Comparison of ENCODE assay signal across 16 mouse cellular contexts in genomic region chr2:129227709-129228108, GRCm38 (mm10). TPM values are rescaled to one million over a fixed set of nuclear protein-coding genes. Genes with fewer than 3 reads are reported as not detected.
DNase-seq lines count a peak whose midpoint lies in the region; ATAC-seq and TF ChIP-seq lines count a peak whose summit lies in the region.
"Had no signal": no experiment of that assay in that cellular context is flagged by ENCODE, and none has a peak within 500 bp of the region (broad histone marks: within the 10 kb centered on the region; RNA-seq: fewer than 3 reads in every experiment).

No protein-coding gene starts in this region.

- ATAC-seq in lung, embryonic 15.5 days (ENCODE audit: borderline replicate concordance, extremely low read depth, low FRiP score, low TSS enrichment): peak; percentile 68; the same call in 1 of the 2 replicates
- no peak for ATAC-seq in lung, postnatal 0 days
- peak; percentile 84 for ATAC-seq in liver, embryonic 14.5 days (ENCODE audit: insufficient read depth)
- ATAC-seq in stomach, embryonic 16.5 days (ENCODE audit: insufficient read depth, low FRiP score): peak; percentile 74
- ATAC-seq: forebrain, embryonic 16.5 days had no signal

- H3K36me3 ChIP-seq in lung, embryonic 15.5 days: no peaks in the 10 kb centered on the region
- H3K36me3 ChIP-seq in lung, postnatal 0 days (ENCODE audit: insufficient read depth, low read length): no peaks in the 10 kb centered on the region
- no peaks in the 10 kb centered on the region for H3K36me3 ChIP-seq in liver, embryonic 14.5 days (replicated peaks; ENCODE audit: control insufficient read depth, insufficient read depth, low read depth)
- no peaks in the 10 kb centered on the region for H3K36me3 ChIP-seq in stomach, embryonic 16.5 days (ENCODE audit: control insufficient read depth, insufficient read depth, low read length)

- no peak overlapping the region for H3K4me3 ChIP-seq in lung, embryonic 15.5 days
- H3K4me3 ChIP-seq in lung, postnatal 0 days (ENCODE audit: low read depth, low read length): no peak overlapping the region
- peak overlapping the region; percentile 25 to 44; a peak in 3 of 4 replicates for H3K4me3 ChIP-seq in liver, embryonic 14.5 days (ENCODE audit: insufficient read depth in 1 of 2, low read depth in 2 of 2, low read length in 2 of 2)
- no peak overlapping the region for H3K4me3 ChIP-seq in stomach, embryonic 16.5 days (replicated peaks; ENCODE audit: low read length)

- TF ChIP-seq CTCF in lung, postnatal 0 days (IDR thresholded peaks at IDR 0.05): no peak
- TF ChIP-seq CTCF in liver, embryonic 14.5 days (IDR thresholded peaks at IDR 0.05; ENCODE audit: low read depth): peak; percentile 71

- no peaks in the 10 kb centered on the region for H3K9me3 ChIP-seq in lung, embryonic 15.5 days
- H3K9me3 ChIP-seq in lung, postnatal 0 days (ENCODE audit: low read length): no peaks in the 10 kb centered on the region
- H3K9me3 ChIP-seq in liver, embryonic 14.5 days (ENCODE audit: control insufficient read depth, low read length): no peaks in the 10 kb centered on the region
- no peaks in the 10 kb centered on the region for H3K9me3 ChIP-seq in stomach, embryonic 16.5 days (replicated peaks; ENCODE audit: control insufficient read depth, low read length)

- DNase-seq in lung, postnatal 0 days (ENCODE audit: low spot score): no peak
- DNase-seq in c-Kit-positive CD71-positive TER-119-positive erythroid progenitor cells, embryonic 14.5 days (ENCODE audit: low spot score): peak; percentile 89
- peak; percentile 90 to 91 (median 91) for DNase-seq in liver, embryonic 14.5 days (ENCODE audit: low read depth in 3 of 3, low spot score in 3 of 3)
- DNase-seq in Muller cell, postnatal 12 days (ENCODE audit: inconsistent ontology term): no peak
- no peak for DNase-seq in left cerebral cortex, adult 9 months (ENCODE audit: low spot score in 2 of 2)
- DNase-seq: adrenal gland, postnatal 10 days; cerebellum, adult 8-10 months; kidney, postnatal 10 days; layer of hippocampus, postnatal 36 days; midbrain, embryonic 14.5 days; right cerebral cortex, postnatal 14 days; thymus, postnatal 25 days had no signal

- H3K27me3 ChIP-seq in lung, embryonic 15.5 days: no peaks in the 10 kb centered on the region
- H3K27me3 ChIP-seq in lung, postnatal 0 days (replicated peaks; ENCODE audit: insufficient read depth, low read length): no peaks in the 10 kb centered on the region
- no peaks in the 10 kb centered on the region for H3K27me3 ChIP-seq in liver, embryonic 14.5 days (ENCODE audit: control insufficient read depth, insufficient read depth, low read length)
- no peaks in the 10 kb centered on the region for H3K27me3 ChIP-seq in stomach, embryonic 16.5 days (ENCODE audit: control insufficient read depth, insufficient read depth, low read length)

- no peak overlapping the region for H3K27ac ChIP-seq in lung, embryonic 15.5 days
- no peak overlapping the region for H3K27ac ChIP-seq in lung, postnatal 0 days (ENCODE audit: low read length)
- H3K27ac ChIP-seq in liver, embryonic 14.5 days: peak overlapping the region; percentile 95
- no peak overlapping the region for H3K27ac ChIP-seq in stomach, embryonic 16.5 days (ENCODE audit: low read length)
- H3K27ac ChIP-seq: hindbrain, embryonic 14.5 days had no signal

- no peak overlapping the region for H3K4me2 ChIP-seq in lung, embryonic 15.5 days
- no peak overlapping the region for H3K4me2 ChIP-seq in lung, postnatal 0 days (replicated peaks; ENCODE audit: low read depth, low read length)
- peak overlapping the region; percentile 72 for H3K4me2 ChIP-seq in liver, embryonic 14.5 days (ENCODE audit: low read depth)
- no peak overlapping the region for H3K4me2 ChIP-seq in stomach, embryonic 16.5 days (ENCODE audit: low read depth, low read length)
- H3K4me2 ChIP-seq: hindbrain, embryonic 14.5 days had no signal

- TF ChIP-seq EP300 in lung, postnatal 0 days (IDR thresholded peaks at IDR 0.05): no peak
- peak; percentile 97 for TF ChIP-seq EP300 in liver, embryonic 14.5 days (IDR thresholded peaks at IDR 0.05; ENCODE audit: low read depth)

- no peak overlapping the region for H3K9ac ChIP-seq in lung, embryonic 15.5 days
- H3K9ac ChIP-seq in lung, postnatal 0 days (replicated peaks; ENCODE audit: low read depth): no peak overlapping the region
- H3K9ac ChIP-seq in liver, embryonic 14.5 days (replicated peaks): peak overlapping the region; percentile 77
- H3K9ac ChIP-seq in stomach, embryonic 16.5 days (ENCODE audit: low read length): no peak overlapping the region
- H3K9ac ChIP-seq: hindbrain, embryonic 14.5 days had no signal

- WGBS in lung, embryonic 15.5 days: 79% methylated on average over 5 of the region's 7 CpGs
- WGBS in lung, postnatal 0 days: 74% methylated on average over 6 of the region's 7 CpGs
- WGBS in liver, embryonic 14.5 days (ENCODE audit: insufficient replicate concordance): 15% methylated on average over 6 of the region's 7 CpGs
- WGBS in stomach, embryonic 16.5 days: 68% methylated on average over 6 of the region's 7 CpGs

- no peaks in the 10 kb centered on the region for H3K4me1 ChIP-seq in lung, embryonic 15.5 days
- H3K4me1 ChIP-seq in lung, postnatal 0 days (ENCODE audit: insufficient read depth, low read depth, low read length): no peaks in the 10 kb centered on the region
- peaks cover 76 to 82% of the 10 kb centered on the region in 2 experiments for H3K4me1 ChIP-seq in liver, embryonic 14.5 days (replicated peaks; ENCODE audit: control insufficient read depth in 2 of 2, insufficient read depth in 2 of 2, low read length in 1 of 2)
- H3K4me1 ChIP-seq in stomach, embryonic 16.5 days (ENCODE audit: control insufficient read depth, insufficient read depth, low read length): no peaks in the 10 kb centered on the region

RNA-seq across cellular contexts. Expression of gene Slc20a1, which starts 29.1 kb away (rescaled TPM):
- 24.5 and 27.2 TPM in 2 replicates for polyA plus RNA-seq in lung, embryonic 15.5 days (2015; fragmentation: Nextera tagmentation; extraction: Ambion mirVana)
- polyA plus RNA-seq in lung, postnatal 0 days (2015; fragmentation: Nextera tagmentation; extraction: Ambion mirVana): 10.0 and 10.5 TPM in 2 replicates
- 37.7 and 50.7 TPM in 2 replicates for polyA plus RNA-seq in liver, embryonic 14.5 days (2012; rRNA removed)
- 42.7 and 49.2 TPM in 2 replicates for polyA plus RNA-seq in liver, embryonic 14.5 days (2014; fragmentation: Nextera tagmentation; extraction: Ambion mirVana)
- polyA plus RNA-seq in stomach, embryonic 16.5 days (2015; fragmentation: Nextera tagmentation; extraction: Ambion mirVana): 24.8 and 25.9 TPM in 2 replicates

Comparison
In these comparisons a context has a peak if more than half of its experiments do, and no peak if none do; other contexts are left out.
1. H3K4me3 ChIP-seq: peak in liver, embryonic 14.5 days (2 of 2); none in lung, embryonic 15.5 days (single experiment), lung, postnatal 0 days (single experiment) and stomach, embryonic 16.5 days (single experiment).
2. DNase-seq: peak in c-Kit-positive CD71-positive TER-119-positive erythroid progenitor cells, embryonic 14.5 days (single experiment) and liver, embryonic 14.5 days (3 of 3); none in lung, postnatal 0 days (single experiment), Muller cell, postnatal 12 days (single experiment) and left cerebral cortex, adult 9 months (0 of 2).